Mouse (Mus musculus) embryonic facial prominence, embryonic 12.5 days (tissue): ENCODE results near the gene Edil3. TPM values are rescaled to one million over a fixed set of nuclear protein-coding genes. Genes with fewer than 3 reads are reported as not detected.

Experiments used
- ATAC-seq: fragments of 200-750 bp; cut with Nextera tagmentation; 2 replicates; pipeline ENCODE4 v1.8.0; 2017; ENCODE audit not compliant: insufficient number of reproducible peaks, insufficient read depth, low FRiP score, low TSS enrichment
- H3K27ac ChIP-seq: fragments of 300-500 bp; sonication (generic); 2 replicates; pipeline ENCODE4 v1.5.1; 2016; ENCODE audit warnings: mild to moderate bottlenecking
- H3K27me3 ChIP-seq: fragments of 300-500 bp; sonication (generic); 2 replicates; pipeline ENCODE4 v1.6.1; 2016; ENCODE audit warnings: mild to moderate bottlenecking, moderate library complexity
- H3K36me3 ChIP-seq: fragments of 300-500 bp; sonication (generic); 2 replicates; pipeline ENCODE4 v1.6.1; 2016; ENCODE audit warnings: mild to moderate bottlenecking
- H3K4me1 ChIP-seq: fragments of 300-500 bp; sonication (generic); 2 replicates; pipeline ENCODE4 v1.6.1; 2016
- H3K4me2 ChIP-seq: fragments of 300-500 bp; sonication (generic); replicated peaks from 2 replicates; pipeline ENCODE4 v1.6.1; 2016; ENCODE audit warnings: mild to moderate bottlenecking, moderate library complexity
- H3K4me3 ChIP-seq: fragments of 300-500 bp; sonication (generic); 2 replicates; pipeline ENCODE4 v1.5.1; 2016; ENCODE audit warnings: mild to moderate bottlenecking
- H3K9ac ChIP-seq: fragments of 300-500 bp; sonication (generic); 2 replicates; pipeline ENCODE4 v1.6.1; 2016; ENCODE audit warnings: mild to moderate bottlenecking, moderate library complexity
- H3K9me3 ChIP-seq: fragments of 300-500 bp; sonication (generic); 2 replicates; pipeline ENCODE4 v1.6.1; 2016; ENCODE audit warnings: mild to moderate bottlenecking, moderate library complexity
- WGBS: fragments of 180-500 bp; shearing (Covaris S2); methylation state at CpG from one replicate; pipeline ENCODE4 v1.1.7; 2016; 5-methylcytosine and 5-hydroxymethylcytosine counted together
- polyA plus RNA-seq: library from polyadenylated mRNA; unstranded; fragments of >200 nt; fragmentation: Nextera tagmentation; extraction: Ambion mirVana; gene quantifications from 2 replicates; pipeline ENCODE4 v1.2.1, GENCODE M21; 2016

The Edil3 gene
- polyA plus RNA-seq, 1 experiment from 2014 or later, result 20.5 TPM

- Histone ChIP-seq H3K4me3 (no peak overlapping the region), H3K4me1 (no peaks in the 10 kb centered on the region), H3K9me3 (no peaks in the 10 kb centered on the region), H3K27me3 (no peaks in the 10 kb centered on the region), H3K27ac (no peak overlapping the region), H3K36me3 (no peaks in the 10 kb centered on the region), H3K9ac (no peak overlapping the region), H3K4me2 (no peak overlapping the region)
- ATAC-seq, result no peak
- WGBS, result 52% methylated on average over 4 of the region's 4 CpGs
Measured at GRCm38 (mm10) chr13:89288201-89288600, 466.9 kb downstream of the Edil3 start.

- WGBS, result 67% methylated on average over 1 of the region's 1 CpGs
- Histone ChIP-seq H3K36me3 (no peaks in the 10 kb centered on the region), H3K27me3 (no peaks in the 10 kb centered on the region), H3K4me2 (no peak overlapping the region), H3K27ac (no peak overlapping the region), H3K9me3 (no peaks in the 10 kb centered on the region), H3K4me1 (no peaks in the 10 kb centered on the region), H3K4me3 (no peak overlapping the region), H3K9ac (no peak overlapping the region)
- ATAC-seq, result no peak
Measured at GRCm38 (mm10) chr13:89321155-89321554, 499.9 kb downstream of the Edil3 start.

- ATAC-seq, result no peak
- no peaks in the 10 kb centered on the region for H3K27me3 ChIP-seq
- no peak overlapping the region for H3K4me3 ChIP-seq
- no peaks in the 10 kb centered on the region for H3K4me1 ChIP-seq
- WGBS, result 80% methylated on average over 2 of the region's 2 CpGs
- H3K9ac ChIP-seq, result no peak overlapping the region
- no peak overlapping the region for H3K4me2 ChIP-seq
- H3K36me3 ChIP-seq, result no peaks in the 10 kb centered on the region
- H3K27ac ChIP-seq, result no peak overlapping the region
- no peaks in the 10 kb centered on the region for H3K9me3 ChIP-seq
Measured at GRCm38 (mm10) chr13:89324282-89324681, 503.0 kb downstream of the Edil3 start.

DNA sequence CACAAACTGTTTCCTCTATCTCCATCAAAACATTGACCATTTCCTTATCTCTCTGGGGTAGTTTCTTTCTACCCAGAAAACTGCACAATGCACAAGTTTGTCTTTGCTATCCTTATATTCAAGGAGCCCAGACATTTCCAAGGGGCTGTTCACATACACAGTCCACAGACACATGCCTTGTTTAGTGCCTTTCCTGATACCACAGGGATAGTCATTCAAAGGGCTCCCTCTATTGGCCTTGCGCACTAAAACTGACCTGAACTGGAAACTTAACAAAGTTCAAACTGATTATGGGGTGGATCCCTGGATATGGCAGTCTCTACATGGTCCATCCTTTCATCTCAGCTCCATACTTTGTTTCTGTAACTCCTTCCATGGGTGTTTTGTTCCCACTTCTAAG, 513.2 kb downstream of the Edil3 start:
- no peak overlapping the region for H3K4me3 ChIP-seq
- H3K27me3 ChIP-seq, result no peaks in the 10 kb centered on the region
- H3K4me2 ChIP-seq, result no peak overlapping the region
- 59% methylated on average over 1 of the region's 1 CpGs for WGBS
- no peak overlapping the region for H3K9ac ChIP-seq
- H3K4me1 ChIP-seq, result no peaks in the 10 kb centered on the region
- ATAC-seq, result no peak
- H3K36me3 ChIP-seq, result no peaks in the 10 kb centered on the region
- no peaks in the 10 kb centered on the region for H3K9me3 ChIP-seq
- no peak overlapping the region for H3K27ac ChIP-seq

DNA sequence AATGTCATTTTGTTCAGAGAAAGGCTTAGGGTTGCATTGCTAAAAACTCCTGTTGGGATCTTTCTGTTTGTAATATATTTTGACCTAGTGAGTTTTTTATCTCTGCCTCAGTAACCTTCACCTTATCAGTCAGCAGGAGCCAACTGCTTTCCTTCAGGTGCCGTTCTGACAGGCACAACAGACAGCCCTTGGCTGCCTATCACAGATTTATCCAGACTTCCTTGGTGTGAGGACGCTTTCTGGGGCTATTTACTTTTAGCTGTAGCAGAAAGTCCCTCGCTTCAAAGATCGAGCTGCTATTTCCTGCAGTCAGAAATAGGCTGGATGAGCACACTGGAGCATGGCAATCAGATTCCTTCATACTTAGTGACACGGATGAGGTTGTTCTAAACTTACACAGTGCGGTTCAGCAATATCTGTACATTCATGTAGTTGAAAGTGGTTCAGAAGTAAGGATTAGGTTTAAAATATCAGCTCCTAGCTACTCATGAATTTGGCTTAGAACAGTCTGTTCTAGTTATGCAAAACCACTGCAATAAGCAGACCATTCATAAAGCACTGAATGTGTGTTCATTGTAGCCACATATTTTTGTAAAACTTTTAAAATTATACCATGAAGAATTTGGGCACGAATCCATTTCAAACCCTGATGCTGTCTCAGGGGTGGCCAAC, 514.8 kb downstream of the Edil3 start:
- no peaks in the 10 kb centered on the region for H3K9me3 ChIP-seq
- no peak for ATAC-seq
- no peak overlapping the region for H3K27ac ChIP-seq
- no peaks in the 10 kb centered on the region for H3K27me3 ChIP-seq
- no peak overlapping the region for H3K9ac ChIP-seq
- no peak overlapping the region for H3K4me2 ChIP-seq
- H3K4me3 ChIP-seq, result no peak overlapping the region
- no peaks in the 10 kb centered on the region for H3K36me3 ChIP-seq
- WGBS, result 58% methylated on average over 7 of the region's 7 CpGs
- no peaks in the 10 kb centered on the region for H3K4me1 ChIP-seq

- H3K4me3 ChIP-seq, result no peak overlapping the region
- no peak overlapping the region for H3K9ac ChIP-seq
- H3K9me3 ChIP-seq, result no peaks in the 10 kb centered on the region
- no peaks in the 10 kb centered on the region for H3K4me1 ChIP-seq
- H3K36me3 ChIP-seq, result no peaks in the 10 kb centered on the region
- H3K4me2 ChIP-seq, result no peak overlapping the region
- no peak for ATAC-seq
- no peak overlapping the region for H3K27ac ChIP-seq
- WGBS, result 70% methylated on average over 4 of the region's 4 CpGs
- H3K27me3 ChIP-seq, result no peaks in the 10 kb centered on the region
Measured at GRCm38 (mm10) chr13:89339055-89339454, 517.8 kb downstream of the Edil3 start.

DNA sequence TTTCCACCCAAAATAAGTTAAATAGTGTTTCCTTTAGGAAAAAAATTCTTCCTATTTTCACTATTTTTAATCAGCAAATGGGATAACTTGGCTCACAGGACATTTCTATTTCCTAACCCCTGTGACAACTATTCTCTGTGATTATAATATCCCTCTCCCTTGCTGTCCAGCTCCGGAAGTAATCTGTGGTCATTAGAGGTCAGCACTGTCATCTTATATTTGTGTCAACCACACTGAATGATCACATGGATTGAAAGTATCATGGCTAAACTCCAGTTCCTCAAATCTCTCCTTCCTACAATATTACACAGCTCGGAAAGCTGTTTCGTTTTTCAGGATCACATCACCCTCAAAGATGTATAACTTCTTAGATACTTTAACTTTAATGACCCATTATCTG, 518.5 kb downstream of the Edil3 start:
- Histone ChIP-seq H3K9ac (no peak overlapping the region), H3K4me2 (no peak overlapping the region), H3K27ac (no peak overlapping the region), H3K4me1 (no peaks in the 10 kb centered on the region), H3K9me3 (no peaks in the 10 kb centered on the region), H3K36me3 (no peaks in the 10 kb centered on the region), H3K4me3 (no peak overlapping the region), H3K27me3 (no peaks in the 10 kb centered on the region)
- 69% methylated on average over 3 of the region's 3 CpGs for WGBS
- no peak for ATAC-seq

- no peaks in the 10 kb centered on the region for H3K9me3 ChIP-seq
- no peaks in the 10 kb centered on the region for H3K4me1 ChIP-seq
- no peaks in the 10 kb centered on the region for H3K36me3 ChIP-seq
- H3K4me2 ChIP-seq, result no peak overlapping the region
- no peak overlapping the region for H3K4me3 ChIP-seq
- no peaks in the 10 kb centered on the region for H3K27me3 ChIP-seq
- ATAC-seq, result no peak
- H3K9ac ChIP-seq, result no peak overlapping the region
- 63% methylated on average over 3 of the region's 3 CpGs for WGBS
- H3K27ac ChIP-seq, result no peak overlapping the region
Measured at GRCm38 (mm10) chr13:89355234-89355633, 534.0 kb downstream of the Edil3 start.

GRCm38 (mm10) chr13:89358407-89358806, 537.1 kb downstream of the Edil3 start:
- no peak overlapping the region for H3K9ac ChIP-seq
- no peaks in the 10 kb centered on the region for H3K36me3 ChIP-seq
- no peak overlapping the region for H3K4me3 ChIP-seq
- no peak overlapping the region for H3K27ac ChIP-seq
- no peaks in the 10 kb centered on the region for H3K4me1 ChIP-seq
- no peak overlapping the region for H3K4me2 ChIP-seq
- H3K9me3 ChIP-seq, result no peaks in the 10 kb centered on the region
- H3K27me3 ChIP-seq, result no peaks in the 10 kb centered on the region
- no peak for ATAC-seq

GRCm38 (mm10) chr13:89362274-89362673, 541.0 kb downstream of the Edil3 start:
- ATAC-seq, result no peak
- no peaks in the 10 kb centered on the region for H3K4me1 ChIP-seq
- WGBS, result 82% methylated on average over 4 of the region's 4 CpGs
- H3K36me3 ChIP-seq, result no peaks in the 10 kb centered on the region
- H3K27me3 ChIP-seq, result no peaks in the 10 kb centered on the region
- no peak overlapping the region for H3K27ac ChIP-seq
- H3K4me2 ChIP-seq, result no peak overlapping the region
- H3K9me3 ChIP-seq, result no peaks in the 10 kb centered on the region
- no peak overlapping the region for H3K4me3 ChIP-seq
- no peak overlapping the region for H3K9ac ChIP-seq

DNA sequence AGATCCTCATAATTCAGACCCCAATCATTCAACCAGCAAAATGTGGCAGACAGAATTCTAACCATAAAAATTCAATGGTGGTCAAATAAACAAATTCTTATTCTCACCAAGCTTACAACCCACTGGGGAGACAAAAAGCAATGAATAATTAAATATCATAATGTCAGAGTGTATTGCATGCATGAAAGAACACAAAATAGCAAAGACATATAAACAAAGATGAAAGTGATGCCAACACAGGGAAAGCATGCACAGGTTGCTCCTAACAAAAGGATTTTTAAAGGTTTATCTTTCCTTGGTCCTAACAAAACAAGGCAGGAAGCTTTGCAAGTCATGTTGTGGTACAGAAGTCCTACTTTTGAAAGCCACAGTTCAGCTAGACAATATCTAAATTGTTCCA, 550.0 kb downstream of the Edil3 start:
- no peak overlapping the region for H3K4me3 ChIP-seq
- H3K4me2 ChIP-seq, result no peak overlapping the region
- H3K27ac ChIP-seq, result no peak overlapping the region
- ATAC-seq, result no peak
- no peaks in the 10 kb centered on the region for H3K9me3 ChIP-seq
- H3K9ac ChIP-seq, result no peak overlapping the region
- H3K27me3 ChIP-seq, result no peaks in the 10 kb centered on the region
- H3K36me3 ChIP-seq, result no peaks in the 10 kb centered on the region
- H3K4me1 ChIP-seq, result no peaks in the 10 kb centered on the region

DNA sequence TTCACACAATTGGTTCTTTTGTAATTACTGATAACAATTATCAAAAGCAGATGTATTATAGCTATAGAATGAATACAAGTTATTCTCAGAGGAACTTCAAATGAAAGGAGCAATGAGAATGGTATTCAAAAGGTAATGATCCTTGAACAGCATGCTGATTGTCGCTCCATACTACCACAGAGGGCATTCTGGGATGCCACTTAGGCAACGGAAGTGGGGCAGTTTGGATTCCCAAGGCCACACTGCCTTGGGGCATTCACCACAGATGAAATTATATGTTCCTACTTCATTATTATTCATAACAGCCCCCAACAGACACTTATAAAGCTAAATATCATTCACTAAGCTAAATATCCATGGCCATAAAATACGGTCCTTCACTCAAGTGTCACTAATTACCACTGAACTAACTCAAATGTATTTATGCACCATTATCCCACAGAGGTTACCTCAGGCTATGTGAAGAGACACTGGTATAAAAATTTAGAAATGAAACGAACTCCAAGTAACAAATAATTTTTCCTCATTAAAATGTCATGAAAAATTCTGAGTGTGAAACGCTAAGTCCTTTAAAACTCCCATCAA, 550.5 kb downstream of the Edil3 start:
- H3K36me3 ChIP-seq, result no peaks in the 10 kb centered on the region
- no peaks in the 10 kb centered on the region for H3K9me3 ChIP-seq
- H3K4me1 ChIP-seq, result no peaks in the 10 kb centered on the region
- no peak overlapping the region for H3K4me2 ChIP-seq
- ATAC-seq, result no peak
- WGBS, result 78% methylated on average over 5 of the region's 5 CpGs
- H3K27me3 ChIP-seq, result no peaks in the 10 kb centered on the region
- no peak overlapping the region for H3K9ac ChIP-seq
- H3K4me3 ChIP-seq, result no peak overlapping the region
- no peak overlapping the region for H3K27ac ChIP-seq
